Mouse (Mus musculus) kidney, adult 9 months (tissue): ENCODE data around the gene Apbb1.
A peak's percentile ranks its signal among the peaks of the same experiment; 100 is the strongest.

ENCODE experiments used
- DNase-seq: peaks from one replicate; pipeline ENCODE4 v3.0.0; 2022

Apbb1 gene

GRCm38 (mm10) chr7:105519336-105519735, 62.1 kb downstream of the Apbb1 start:
- no peak for DNase-seq

- peak; percentile 74 for DNase-seq
Measured at GRCm38 (mm10) chr7:105516669-105517360, 64.6 kb downstream of the Apbb1 start.

DNA sequence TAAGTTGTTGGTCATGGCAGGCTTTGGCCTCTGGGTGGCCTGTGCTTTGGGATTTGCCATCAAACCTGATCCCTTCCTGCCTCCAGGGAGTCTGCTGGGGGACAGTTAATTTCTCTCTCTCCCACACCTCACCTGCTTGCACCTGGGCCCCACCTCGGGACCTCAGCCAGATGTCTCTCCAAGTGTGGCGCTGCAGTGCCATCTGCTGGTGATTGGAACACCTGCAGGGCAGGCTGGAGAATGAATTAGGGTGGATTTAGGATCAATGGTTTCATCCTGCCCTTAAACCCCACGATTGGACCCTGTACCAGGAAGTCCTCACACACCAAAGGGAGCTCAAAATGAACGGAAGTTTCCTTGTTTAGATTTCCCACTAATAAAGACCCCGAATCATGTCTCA, 66.3 kb downstream of the Apbb1 start:
- peak; percentile 60 for DNase-seq

DNA sequence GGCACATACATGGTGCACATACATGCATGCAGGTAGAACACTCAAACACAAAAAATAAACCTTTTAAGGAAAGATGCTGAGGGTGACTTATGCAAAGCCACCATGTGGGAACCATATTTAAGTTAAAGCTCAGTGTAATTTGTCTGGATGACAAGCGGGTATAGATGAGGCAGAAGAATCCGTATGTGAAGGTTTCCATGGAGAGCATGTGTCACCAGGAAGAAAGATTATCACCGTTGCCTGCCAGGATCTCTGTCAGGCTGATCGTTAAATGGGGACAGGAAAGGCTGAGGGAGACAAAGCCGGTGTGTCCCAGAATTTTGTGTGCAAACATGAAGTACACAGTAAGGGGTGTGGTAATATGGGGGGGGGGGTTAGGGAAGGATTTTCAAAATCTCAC, 66.9 kb downstream of the Apbb1 start:
- no peak for DNase-seq

- DNase-seq = no peak
Measured at GRCm38 (mm10) chr7:105513845-105514291, 67.6 kb downstream of the Apbb1 start.

DNA sequence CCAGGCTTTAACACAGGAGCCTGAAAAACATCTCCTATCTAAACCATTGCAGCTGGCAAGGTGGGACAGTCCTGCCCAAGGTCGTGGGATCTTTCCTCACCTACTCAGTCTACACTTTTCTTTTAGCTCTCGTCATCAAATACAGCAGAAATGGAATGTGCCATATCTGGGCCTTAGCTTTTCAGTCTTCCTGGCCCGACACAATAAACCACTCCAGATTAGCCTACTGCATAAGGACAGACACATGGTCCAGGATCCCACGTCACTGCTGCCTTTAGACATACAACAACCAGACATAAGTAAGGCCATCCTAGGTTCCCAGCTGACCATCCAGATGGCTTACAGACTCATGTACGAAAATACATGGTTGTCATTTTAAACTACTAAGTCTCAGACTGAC, 71.3 kb downstream of the Apbb1 start:
- DNase-seq = no peak
